Mouse (Mus musculus): ENCODE measurements at regions not wholly inside any gene's neighbourhood (a gene's known extent, or its start where the extent isn't known, plus 50 kb on each side); places are given as distances from the start of the nearest gene placed in this dataset.

DNA sequence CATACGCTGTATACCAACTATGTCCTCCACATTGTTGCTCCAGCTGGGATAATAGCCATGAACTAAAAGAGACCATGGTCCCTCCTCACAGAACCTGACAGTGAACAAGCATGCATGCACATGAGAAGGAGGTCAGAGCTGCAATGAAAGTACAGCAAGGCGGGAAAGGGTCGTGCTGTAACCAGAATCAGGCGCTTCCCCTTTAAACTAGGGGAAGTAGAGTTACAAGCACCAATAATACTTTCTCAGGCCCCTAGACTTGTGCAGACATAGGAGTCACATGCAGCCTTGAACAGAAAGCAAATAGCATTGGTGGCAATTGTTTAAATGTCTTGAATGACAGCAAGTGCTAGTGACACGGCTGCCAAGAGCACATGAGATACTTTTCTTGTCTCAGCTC lies 261.8 kb upstream of the Dynlrb2 start:
- TF ChIP-seq CTCF (IDR thresholded peaks at IDR 0.05; ENCODE audit: borderline replicate concordance, insufficient read depth, low read depth, low read length) (no peak), POLR2A (IDR thresholded peaks at IDR 0.05; ENCODE audit: borderline replicate concordance, insufficient read depth, low read length) (no peak)

All from cerebellum, adult 2 months (tissue).